Mouse (Mus musculus) CD8-positive naive resting alpha-beta T cell, adult 57 days (primary cell): Measurements from ENCODE around the gene Otp. TPM values are rescaled to one million over a fixed set of nuclear protein-coding genes. Genes with fewer than 3 reads are reported as not detected.

Experiments
- total RNA-seq: library from RNA; stranded (reverse); gene quantifications from one replicate; pipeline ENCODE4 v1.2.4, GENCODE M21; 2023

Otp gene
- total RNA-seq: not detected

GRCm38 (mm10) chr13:94875396-94875880, at the start of gene Otp:
Gene Otp (plus strand): TSS chr13:94875602.

Other genes with a start within 250 kb of the Otp start
- 126 TPM for gene Tbca, start 86.7 kb upstream of the Otp start, total RNA-seq
- 10.8 TPM for gene Wdr41, start 100.7 kb downstream of the Otp start, total RNA-seq